Mouse (Mus musculus) thymus, adult 2 months (tissue): Measurements from ENCODE around the gene Edar. TPM values are rescaled to one million over a fixed set of nuclear protein-coding genes. Genes with fewer than 3 reads are reported as not detected.

Experiments
- DNase-seq: peaks from one replicate; pipeline ENCODE4 v3.0.0; 2021
- H3K27ac ChIP-seq: fragments of 200-500 bp; 2 replicates; pipeline ENCODE4 v1.5.1; 2012; ENCODE audit warnings: low read length, control low read depth; ENCODE audit not compliant: control insufficient read depth, insufficient read depth
- H3K27me3 ChIP-seq: fragments of 200-500 bp; 2 replicates; pipeline ENCODE4 v1.6.1; 2012; ENCODE audit warnings: mild to moderate bottlenecking, low read length, moderate library complexity, mixed read lengths; ENCODE audit not compliant: control insufficient read depth, insufficient read depth
- H3K36me3 ChIP-seq: fragments of 200-500 bp; 2 replicates; pipeline ENCODE4 v1.6.1; 2012; ENCODE audit warnings: mild to moderate bottlenecking, low read length, moderate library complexity; ENCODE audit not compliant: control insufficient read depth, insufficient read depth
- H3K4me1 ChIP-seq: fragments of 200-500 bp; replicated peaks from 2 replicates; pipeline ENCODE4 v1.6.1; 2012; ENCODE audit warnings: low read length; ENCODE audit not compliant: control insufficient read depth, insufficient read depth
- H3K4me3 ChIP-seq: fragments of 200-500 bp; 2 replicates; pipeline ENCODE4 v1.5.1; 2012; ENCODE audit warnings: mild to moderate bottlenecking, low read length, control low read depth, moderate library complexity; ENCODE audit not compliant: control insufficient read depth, insufficient read depth
- CTCF ChIP-seq: fragments of 200-500 bp; IDR thresholded peaks from 2 replicates; pipeline ENCODE4 v1.5.1; 2012; ENCODE audit warnings: mild to moderate bottlenecking, control low read depth, low read length, moderate library complexity, borderline replicate concordance; ENCODE audit not compliant: control insufficient read depth, poor library complexity, insufficient read depth; ENCODE audit errors: extremely low read depth
- POLR2A ChIP-seq: fragments of 200-500 bp; IDR thresholded peaks from 2 replicates; pipeline ENCODE4 v1.6.1; 2012; ENCODE audit warnings: mild to moderate bottlenecking, low read length, control low read depth, moderate library complexity; ENCODE audit not compliant: control insufficient read depth, poor library complexity, insufficient read depth; ENCODE audit errors: extremely low read depth
- WGBS: fragments of 180-500 bp; shearing (Covaris S2); methylation state at CpG from one replicate; pipeline ENCODE4 v1.1.7; 2018; 5-methylcytosine and 5-hydroxymethylcytosine counted together
- polyA plus RNA-seq: library from polyadenylated mRNA; depleted of rRNA; stranded (reverse); fragments of >200 nt; gene quantifications from 2 replicates; pipeline ENCODE4 v1.2.3, GENCODE M21; 2012

The Edar gene
- polyA plus RNA-seq, 1 experiment: 2.2 TPM

DNA sequence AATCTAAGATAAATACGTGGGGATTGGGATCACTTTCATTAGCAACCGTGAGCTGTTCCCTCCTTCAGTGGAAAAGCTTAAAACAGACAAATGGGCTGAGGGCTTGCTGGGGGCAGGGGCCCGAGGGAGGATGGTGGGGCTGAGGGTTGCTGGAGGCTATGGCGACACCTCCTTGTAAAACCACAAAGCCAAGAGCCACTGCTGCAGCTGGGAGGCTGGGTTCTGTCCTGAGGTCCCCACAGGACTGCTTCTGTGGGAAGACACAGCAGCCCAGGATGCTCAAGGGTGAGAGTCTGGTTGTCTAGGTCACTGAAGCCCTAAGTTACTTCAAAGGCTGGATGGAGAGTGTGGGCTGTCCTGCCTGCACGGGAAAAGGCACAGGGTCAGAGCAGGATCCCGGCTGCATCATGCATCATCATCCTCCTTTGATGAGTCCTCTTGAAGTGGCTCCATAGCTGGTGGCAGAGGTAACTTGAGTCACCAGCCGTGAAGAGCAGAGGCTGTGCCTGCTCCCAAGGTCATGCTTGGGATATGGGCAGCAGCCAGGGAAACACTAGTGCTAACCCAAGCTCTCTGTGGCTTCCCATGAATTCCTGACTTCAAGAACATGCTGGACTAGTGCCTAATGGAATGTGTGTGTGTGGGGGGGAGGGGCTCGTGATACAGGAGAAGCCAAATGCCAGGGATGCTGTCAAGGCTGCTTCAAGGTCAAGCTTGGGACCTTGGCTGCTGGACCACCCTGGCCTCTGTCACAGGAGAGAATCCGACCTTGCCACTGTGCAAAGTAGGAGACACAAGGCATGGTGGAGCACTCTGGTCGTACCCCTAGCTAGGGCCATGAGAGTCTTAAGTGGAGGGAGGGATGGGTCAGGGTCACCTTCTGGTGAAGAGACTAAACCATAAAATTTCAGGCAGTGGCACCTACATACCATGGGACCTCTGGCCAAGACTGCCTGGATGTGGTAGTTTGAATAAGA is 22.7 kb downstream of the Edar start:
- 30% methylated on average over 10 of the region's 10 CpGs for WGBS
- Histone ChIP-seq H3K27me3 (no peaks in the 10 kb centered on the region), H3K36me3 (no peaks in the 10 kb centered on the region), H3K4me3 (no peak overlapping the region), H3K27ac (no peak overlapping the region), H3K4me1 (peaks cover 9% of the 10 kb centered on the region)
- TF ChIP-seq POLR2A (no peak), CTCF (no peak)
- DNase-seq: no peak

DNA sequence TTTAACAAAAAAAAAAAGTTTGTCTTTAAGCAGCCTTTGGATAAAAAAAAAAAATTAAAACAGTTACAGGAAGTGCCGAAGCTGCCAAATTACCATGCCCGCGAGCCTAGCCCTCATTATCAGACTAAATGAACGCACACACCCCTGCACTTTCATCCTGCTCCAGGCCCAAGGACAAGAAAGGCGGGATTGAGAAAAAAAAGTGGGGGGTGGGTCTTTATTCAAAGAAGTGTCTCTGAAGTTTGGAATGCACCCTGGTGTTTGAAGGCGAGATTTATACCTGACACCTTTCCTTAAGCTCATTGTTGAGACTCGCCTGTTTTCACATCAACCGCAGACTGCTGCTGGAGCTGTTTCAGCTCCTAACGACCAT is 23.4 kb downstream of the Edar start:
- DNase-seq: no peak
- TF ChIP-seq POLR2A: no peak
- TF ChIP-seq CTCF: no peak
- H3K4me1 ChIP-seq: peaks cover 9% of the 10 kb centered on the region
- H3K27me3 ChIP-seq: no peaks in the 10 kb centered on the region
- H3K27ac ChIP-seq: no peak overlapping the region
- WGBS: under 1% methylated on average over 9 of the region's 9 CpGs
- H3K36me3 ChIP-seq: no peaks in the 10 kb centered on the region
- no peak overlapping the region for H3K4me3 ChIP-seq

DNA sequence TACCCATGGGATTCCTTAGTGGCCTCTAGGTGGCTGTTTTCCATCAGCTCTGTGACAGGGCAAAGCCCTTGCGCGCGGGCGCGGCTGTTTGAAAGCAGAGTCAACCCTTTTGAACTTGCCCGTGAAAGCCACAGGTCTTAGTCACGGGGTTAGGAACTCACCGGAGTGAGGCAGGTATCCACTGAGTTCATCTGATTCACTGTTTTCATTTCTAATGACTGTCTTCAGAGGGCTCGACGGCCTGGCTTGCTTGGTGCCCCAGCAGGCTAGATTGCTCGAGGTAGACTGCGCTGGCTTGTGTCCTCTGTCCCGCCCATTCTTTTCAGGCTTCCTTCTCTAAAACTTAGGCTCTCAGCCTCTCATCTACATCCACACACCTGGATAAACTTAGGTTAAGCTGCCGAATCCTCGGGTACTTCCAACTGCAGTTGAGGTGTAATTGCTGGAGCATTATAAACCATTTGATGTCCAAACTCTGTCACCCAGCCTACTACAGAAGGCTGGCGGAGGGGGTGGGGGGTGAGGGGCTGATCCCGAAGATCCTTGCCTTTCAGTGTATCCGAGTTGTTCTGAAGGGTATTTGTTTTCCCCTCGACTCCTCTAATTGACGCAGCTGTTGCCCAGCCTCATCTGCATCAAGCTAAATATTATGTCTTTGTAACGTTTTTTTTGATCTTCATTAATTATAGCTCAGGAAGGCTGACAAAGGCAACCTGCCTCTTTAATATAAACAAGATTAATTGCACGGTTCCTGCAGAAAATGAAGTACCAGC is 24.0 kb downstream of the Edar start:
- peaks cover 9% of the 10 kb centered on the region for H3K4me1 ChIP-seq
- H3K36me3 ChIP-seq: no peaks in the 10 kb centered on the region
- no peak for DNase-seq
- 14% methylated on average over 22 of the region's 22 CpGs for WGBS
- no peaks in the 10 kb centered on the region for H3K27me3 ChIP-seq
- peak overlapping the region; percentile 2; the same call in 1 of the 2 replicates for H3K27ac ChIP-seq
- no peak overlapping the region for H3K4me3 ChIP-seq
- TF ChIP-seq POLR2A (no peak), CTCF (no peak)

DNA sequence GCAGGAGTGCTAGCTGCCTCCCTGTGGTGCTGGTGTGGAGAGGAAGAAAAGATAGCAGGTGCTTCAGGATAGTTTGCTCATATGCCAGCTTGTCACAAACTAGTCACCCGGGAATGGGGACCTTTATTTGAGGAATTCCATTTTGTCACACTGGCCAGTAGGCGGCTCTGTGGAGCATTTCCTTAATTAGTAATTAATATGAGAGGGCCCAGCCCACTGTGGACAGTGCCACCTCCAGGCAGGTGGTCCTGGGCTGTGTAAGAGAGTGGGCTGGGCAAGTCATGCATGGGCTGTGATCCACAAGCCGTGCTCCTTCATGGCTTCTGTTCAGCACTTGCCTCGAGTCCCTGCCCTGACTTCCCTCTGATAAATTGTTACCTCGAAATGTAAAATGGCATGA is 26.7 kb downstream of the Edar start:
- H3K4me3 ChIP-seq: no peak overlapping the region
- H3K4me1 ChIP-seq: peaks cover 9% of the 10 kb centered on the region
- TF ChIP-seq POLR2A (no peak), CTCF (no peak)
- no peaks in the 10 kb centered on the region for H3K27me3 ChIP-seq
- no peak for DNase-seq
- no peaks in the 10 kb centered on the region for H3K36me3 ChIP-seq
- no peak overlapping the region for H3K27ac ChIP-seq
- WGBS: 92% methylated on average over 5 of the region's 5 CpGs

DNA sequence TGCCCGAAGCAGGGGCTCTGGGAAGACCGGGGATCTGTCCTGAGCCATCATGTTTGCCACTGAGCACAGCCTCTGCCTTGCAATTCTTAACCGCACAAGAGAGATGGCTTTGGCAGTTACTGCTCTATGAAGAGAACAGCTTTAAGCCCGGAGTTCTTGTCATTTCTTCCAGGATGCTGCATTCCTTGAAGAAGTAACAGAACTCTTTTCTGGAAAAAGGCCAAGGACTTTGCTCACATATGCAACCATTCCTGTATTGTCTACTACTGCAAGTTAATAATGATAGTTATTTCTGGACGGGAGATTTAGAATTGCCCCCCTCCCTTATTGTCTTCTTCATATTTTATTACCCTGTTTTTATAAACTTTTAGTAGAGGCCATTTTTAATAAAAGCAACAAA is 30.8 kb downstream of the Edar start:
- no peak for DNase-seq
- Histone ChIP-seq H3K36me3 (no peaks in the 10 kb centered on the region), H3K27ac (no peak overlapping the region), H3K4me1 (no peaks in the 10 kb centered on the region), H3K4me3 (no peak overlapping the region), H3K27me3 (no peaks in the 10 kb centered on the region)
- no peak for TF ChIP-seq POLR2A
- TF ChIP-seq CTCF: no peak
- WGBS: 91% methylated on average over 5 of the region's 5 CpGs

DNA sequence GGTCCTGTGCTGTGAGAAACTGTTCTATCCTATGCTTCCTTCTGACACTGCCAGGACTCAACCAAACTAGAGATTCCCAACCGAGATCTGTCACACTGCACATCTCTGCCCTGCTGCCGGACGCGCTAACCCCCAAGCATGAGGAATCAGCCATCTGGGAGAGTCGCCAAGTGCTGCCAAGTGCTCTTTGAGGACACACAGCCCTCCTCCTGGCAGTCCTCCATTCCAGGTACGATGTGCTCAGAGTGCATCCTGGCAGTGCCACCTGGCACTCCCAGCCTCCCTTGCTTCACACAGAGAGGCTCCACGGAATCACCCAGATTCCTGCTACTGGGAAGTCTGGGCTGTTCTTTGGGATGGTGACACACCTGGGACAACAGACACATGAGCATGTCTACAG is 31.3 kb downstream of the Edar start:
- WGBS: 93% methylated on average over 7 of the region's 7 CpGs

More for the DNA sequence above, 31.3 kb downstream of the Edar start:
- TF ChIP-seq POLR2A (no peak), CTCF (no peak)
- Histone ChIP-seq H3K27me3 (no peaks in the 10 kb centered on the region), H3K4me3 (no peak overlapping the region), H3K27ac (no peak overlapping the region), H3K4me1 (no peaks in the 10 kb centered on the region), H3K36me3 (no peaks in the 10 kb centered on the region)
- no peak for DNase-seq
